Comparison of ENCODE assay signal across 13 mouse cellular contexts in genomic region chr15:94248386-94248785, GRCm38 (mm10).
A peak's percentile ranks its signal among the peaks of the same experiment; 100 is the strongest.
DNase-seq lines count a peak whose midpoint lies in the region; ATAC-seq lines count a peak whose summit lies in the region.
"Had no signal": no experiment of that assay in that cellular context is flagged by ENCODE, and none has a peak within 500 bp of the region (broad histone marks: within the 10 kb centered on the region; RNA-seq: fewer than 3 reads in every experiment).

No protein-coding gene starts in this region.

- H3K27ac ChIP-seq in kidney, embryonic 15.5 days = peak overlapping the region; percentile 75
- H3K27ac ChIP-seq: midbrain, embryonic 13.5 days; neural tube, embryonic 12.5 days had no signal

- no peaks in the 10 kb centered on the region for H3K27me3 ChIP-seq in kidney, embryonic 15.5 days
- H3K27me3 ChIP-seq: midbrain, embryonic 13.5 days; neural tube, embryonic 12.5 days had no signal

- H3K9me3 ChIP-seq in kidney, embryonic 15.5 days (replicated peaks) = no peaks in the 10 kb centered on the region
- H3K9me3 ChIP-seq: midbrain, embryonic 13.5 days; neural tube, embryonic 12.5 days had no signal

- H3K4me2 ChIP-seq in kidney, embryonic 15.5 days = no peak overlapping the region
- H3K4me2 ChIP-seq: liver, embryonic 11.5 days; midbrain, embryonic 13.5 days; neural tube, embryonic 12.5 days had no signal

- no peaks in the 10 kb centered on the region for H3K36me3 ChIP-seq in kidney, embryonic 15.5 days
- H3K36me3 ChIP-seq: midbrain, embryonic 13.5 days; neural tube, embryonic 12.5 days had no signal

- H3K4me1 ChIP-seq in kidney, embryonic 15.5 days = peaks cover 8% of the 10 kb centered on the region
- H3K4me1 ChIP-seq: midbrain, embryonic 13.5 days; neural tube, embryonic 12.5 days had no signal

- no peak for DNase-seq in kidney, adult 8-10 months
- peak; percentile 32 for DNase-seq in urinary bladder, postnatal 25 days (ENCODE audit: low spot score)
- DNase-seq in urinary bladder, adult 2 months (ENCODE audit: low spot score) = no peak
- peak; percentile 74 to 80 for DNase-seq in heart, postnatal 10 days
- DNase-seq in cerebellum, postnatal 25 days = no peak
- DNase-seq in B cell, adult 2 months = no peak
- DNase-seq in liver = no peak
- DNase-seq: cerebellum, adult 8-10 months; layer of hippocampus, postnatal 36 days had no signal

- WGBS in kidney, embryonic 15.5 days = 47% methylated on average over 6 of the region's 6 CpGs

- no peak overlapping the region for H3K9ac ChIP-seq in kidney, embryonic 15.5 days
- H3K9ac ChIP-seq: midbrain, embryonic 13.5 days; neural tube, embryonic 12.5 days had no signal

- no peak overlapping the region for H3K4me3 ChIP-seq in kidney, embryonic 15.5 days (replicated peaks)
- H3K4me3 ChIP-seq: midbrain, embryonic 13.5 days; neural tube, embryonic 12.5 days had no signal

- ATAC-seq in kidney, embryonic 15.5 days (replicated peaks; ENCODE audit: low FRiP score) = no peak
- ATAC-seq: midbrain, embryonic 13.5 days had no signal

- intact Hi-C loops in heart, postnatal 10 days (cut with DNase I) = no loop called here

Comparison
In these comparisons a context has a peak if more than half of its experiments do, and no peak if none do; other contexts are left out.
1. DNase-seq: peak in urinary bladder, postnatal 25 days (single experiment) and heart, postnatal 10 days (2 of 2); none in kidney, adult 8-10 months (0 of 2), urinary bladder, adult 2 months (single experiment), cerebellum, postnatal 25 days (0 of 2), B cell, adult 2 months (0 of 2) and liver (single experiment).